Mouse (Mus musculus) NIH3T3 (cell line): ENCODE data around the gene Blzf1.

Experiments used
- DNase-seq: peaks from one replicate; pipeline ENCODE4 v3.0.0-alpha.2; 2012; ENCODE audit warnings: low read depth

Blzf1 gene

DNA sequence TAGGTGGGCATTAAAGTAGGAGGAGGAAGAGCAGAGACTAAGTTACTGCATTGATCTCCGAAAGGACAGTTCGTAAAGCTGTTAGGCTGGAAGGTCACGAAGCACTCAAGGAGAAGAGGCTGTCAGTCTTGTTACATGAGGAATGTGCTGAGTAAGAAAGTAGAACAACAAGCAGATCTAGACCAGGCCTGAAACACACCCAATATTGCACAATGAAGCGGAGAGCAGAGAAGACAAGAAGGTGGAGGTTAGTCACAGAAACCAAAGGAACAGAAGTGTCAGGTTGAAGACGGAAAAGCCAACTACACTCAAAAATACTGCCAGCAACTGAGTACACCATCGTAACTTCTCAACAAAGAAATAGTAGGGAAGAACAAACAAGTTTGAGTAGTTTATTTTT is 13.2 kb downstream of the Blzf1 start:
- no peak for DNase-seq

DNA sequence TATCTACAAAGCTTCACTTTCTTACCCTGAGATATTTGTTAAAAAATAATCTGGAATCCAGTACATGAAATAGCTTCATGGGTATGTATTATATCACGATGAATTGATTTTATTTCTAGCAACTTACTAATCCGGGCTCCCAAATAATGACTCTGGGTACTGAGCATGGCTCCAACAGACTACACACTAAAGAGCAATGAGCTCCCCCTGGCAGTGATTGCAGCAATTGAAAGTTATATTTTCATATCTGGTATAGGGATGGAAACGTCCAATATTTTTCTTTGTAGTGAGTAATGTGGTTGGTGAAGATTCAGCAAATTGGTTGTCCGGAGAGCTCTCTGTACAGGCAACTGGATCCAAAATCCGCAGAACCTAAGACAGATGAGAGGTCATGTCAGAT is 15.2 kb downstream of the Blzf1 start:
- DNase-seq: peak; percentile 68

- DNase-seq: no peak
These were observed 19.9 kb downstream of the Blzf1 start for GRCm38 (mm10) chr1:164287406-164287805.

DNA sequence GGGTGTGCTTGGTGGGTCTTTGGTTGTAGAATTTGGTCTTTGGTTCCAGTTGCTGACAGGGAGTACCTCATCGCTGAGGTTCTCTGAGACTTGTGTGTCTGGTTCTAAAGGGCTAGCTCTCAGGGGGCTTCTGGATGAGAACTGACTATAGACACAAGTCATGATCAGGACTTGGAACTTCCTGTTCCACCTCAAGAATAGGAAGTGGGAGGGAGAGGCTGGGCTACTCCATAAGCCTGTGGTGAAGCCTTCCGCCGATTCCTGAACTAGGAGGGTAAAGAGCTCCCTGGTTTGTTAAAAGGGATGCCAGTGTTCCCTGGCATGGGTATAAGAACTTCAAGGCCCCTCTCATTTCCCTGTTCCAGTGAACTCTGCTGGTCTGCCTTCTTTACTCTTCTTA is 23.3 kb downstream of the Blzf1 start:
- no peak for DNase-seq

GRCm38 (mm10) chr1:164279332-164279731 is 28.0 kb downstream of the Blzf1 start:
- DNase-seq: no peak

- DNase-seq: peak; percentile 70
These were observed 30.7 kb downstream of the Blzf1 start for GRCm38 (mm10) chr1:164276552-164276951.

- DNase-seq: peak; percentile 93
These were observed 31.8 kb downstream of the Blzf1 start, which contains the start of gene Ccdc181 for GRCm38 (mm10) chr1:164275455-164275954. Gene Ccdc181 (plus strand): TSS chr1:164275585.

GRCm38 (mm10) chr1:164273659-164274058 is 33.6 kb downstream of the Blzf1 start:
- DNase-seq: peak; percentile 81

GRCm38 (mm10) chr1:164270941-164271340 is 36.3 kb downstream of the Blzf1 start:
- no peak for DNase-seq

DNA sequence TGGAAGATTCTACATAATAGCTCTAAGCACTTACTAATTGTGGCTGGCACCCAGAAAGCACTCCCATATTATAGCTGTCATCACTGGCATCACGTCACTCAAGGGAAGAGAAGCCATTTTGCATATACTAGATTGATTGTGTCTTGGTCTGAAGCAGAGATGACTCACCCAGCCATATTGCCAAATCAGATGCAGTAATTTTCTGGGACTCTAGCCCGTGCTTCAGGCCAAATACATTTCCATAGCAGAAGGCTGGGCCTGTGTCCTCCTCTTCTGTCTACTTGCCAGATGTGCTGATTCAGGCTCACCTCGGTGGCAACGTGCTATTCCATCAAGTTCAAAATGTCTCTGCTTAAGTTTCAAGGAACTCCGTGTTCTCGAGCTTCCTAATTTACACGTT is 45.7 kb downstream of the Blzf1 start:
- peak; percentile 98 for DNase-seq

GRCm38 (mm10) chr1:164260171-164261028 is 46.9 kb downstream of the Blzf1 start:
- no peak for DNase-seq

DNA sequence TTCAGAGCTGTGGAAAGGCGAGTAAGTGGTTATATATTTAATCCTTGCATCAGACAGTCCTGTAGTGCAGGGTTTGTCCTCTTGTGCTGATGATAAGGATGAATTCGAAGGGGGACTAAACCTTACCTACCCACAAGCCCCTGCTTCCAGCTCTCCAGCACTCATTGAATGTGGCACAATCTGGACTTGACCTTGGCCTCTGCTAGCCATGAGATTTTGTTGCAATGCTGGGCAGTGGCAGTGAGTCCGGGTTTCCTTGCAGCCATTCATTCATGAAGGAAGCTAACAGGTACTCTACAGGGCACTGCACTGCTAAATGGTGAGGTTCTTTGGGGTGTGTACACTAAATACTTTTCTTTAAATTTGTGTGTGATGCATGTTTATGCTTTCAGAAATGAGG is 52.5 kb downstream of the Blzf1 start:
- DNase-seq: no peak

DNA sequence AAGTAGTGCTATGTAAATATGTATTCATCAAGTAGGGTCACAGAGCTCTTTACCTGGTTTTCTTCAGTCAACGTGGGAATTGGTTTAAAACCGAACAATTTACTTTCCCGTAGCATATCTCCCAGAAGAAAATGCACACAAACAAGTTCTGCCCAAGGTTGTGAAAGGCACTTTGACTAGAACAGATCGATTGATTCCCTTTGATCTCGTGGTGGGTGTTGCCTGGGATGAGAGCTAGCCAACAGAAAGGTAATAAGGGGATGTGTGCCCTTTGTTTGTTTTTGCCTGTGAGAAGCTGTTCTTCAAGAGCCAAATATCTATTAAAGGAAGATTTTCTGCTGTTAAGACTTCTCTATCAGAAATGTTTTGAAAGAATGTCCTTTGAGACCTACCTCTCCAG is 54.7 kb downstream of the Blzf1 start:
- DNase-seq: no peak

- no peak for DNase-seq
These were observed 55.9 kb downstream of the Blzf1 start for GRCm38 (mm10) chr1:164251438-164251837.

GRCm38 (mm10) chr1:164250391-164251150 is 56.7 kb downstream of the Blzf1 start:
- DNase-seq: peak; percentile 68

DNA sequence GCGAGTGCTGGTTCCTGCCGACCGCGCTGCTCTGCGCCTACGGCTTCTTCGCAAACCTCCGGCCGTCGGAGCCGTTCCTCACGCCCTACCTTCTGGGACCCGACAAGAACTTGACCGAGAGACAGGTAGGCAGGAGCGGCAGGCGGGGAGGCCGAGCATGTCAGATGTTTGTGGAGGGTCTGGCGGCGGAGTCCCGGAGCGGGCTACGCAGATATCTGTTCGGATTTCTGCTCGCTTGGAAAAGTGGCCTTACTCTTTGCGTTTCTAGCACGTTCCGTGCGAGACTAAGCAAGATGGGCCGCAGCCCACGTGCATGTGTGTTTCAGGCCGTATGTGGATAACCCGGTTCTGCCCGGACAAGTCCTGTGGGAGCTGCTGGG is 58.0 kb downstream of the Blzf1 start:
- DNase-seq: peak; percentile 56

DNA sequence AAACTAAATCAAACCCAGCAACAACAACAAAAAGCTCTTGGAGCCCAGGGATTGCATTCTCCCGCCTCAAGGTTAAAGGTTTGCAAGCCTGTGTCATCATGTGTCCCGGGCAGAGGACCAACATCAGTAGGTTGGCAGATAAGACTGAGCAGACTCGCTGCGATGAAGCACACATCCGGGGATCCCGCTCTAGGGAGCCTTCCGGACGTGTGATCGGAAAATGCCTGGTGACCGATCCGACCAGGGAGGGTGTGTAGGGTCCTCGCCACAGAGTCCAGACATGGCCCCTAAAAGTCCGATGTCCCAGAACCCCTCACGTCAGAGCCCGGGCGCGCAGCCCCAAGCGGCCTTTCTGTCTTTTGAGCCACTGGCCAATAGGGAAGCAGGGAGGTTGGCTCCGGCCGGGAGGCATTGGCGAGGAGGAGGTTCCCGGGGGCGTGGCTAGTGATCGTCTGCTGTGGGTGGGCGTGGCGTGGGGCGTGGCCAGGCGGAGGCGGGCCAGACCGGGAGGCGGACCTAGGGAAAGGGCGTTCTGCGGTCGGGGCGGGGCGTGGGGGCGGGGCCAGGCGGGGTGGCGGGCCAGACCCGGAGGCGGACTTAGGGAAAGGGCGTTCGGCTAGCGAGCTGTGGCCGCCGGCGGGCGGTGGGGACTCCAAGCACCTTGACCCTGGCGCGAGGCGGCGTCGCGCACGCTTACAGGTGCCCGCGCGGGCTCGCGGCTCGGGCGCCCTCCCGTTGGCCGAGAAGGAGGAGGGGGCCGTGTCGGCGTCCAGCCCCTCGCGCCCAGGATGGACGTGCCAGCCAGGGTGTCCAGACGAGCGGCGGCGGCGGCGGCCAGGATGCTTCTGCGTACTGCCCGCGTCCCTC is 58.6 kb downstream of the Blzf1 start, which contains the start of gene Slc19a2:
Gene Slc19a2 (plus strand): TSS at position 582 of the 867 bp plus-strand sequence.
- peak; percentile 99 for DNase-seq

GRCm38 (mm10) chr1:164247971-164248370 is 59.3 kb downstream of the Blzf1 start:
- DNase-seq: peak; percentile 60

- no peak for DNase-seq
These were observed 59.8 kb downstream of the Blzf1 start for GRCm38 (mm10) chr1:164247442-164247841.

DNA sequence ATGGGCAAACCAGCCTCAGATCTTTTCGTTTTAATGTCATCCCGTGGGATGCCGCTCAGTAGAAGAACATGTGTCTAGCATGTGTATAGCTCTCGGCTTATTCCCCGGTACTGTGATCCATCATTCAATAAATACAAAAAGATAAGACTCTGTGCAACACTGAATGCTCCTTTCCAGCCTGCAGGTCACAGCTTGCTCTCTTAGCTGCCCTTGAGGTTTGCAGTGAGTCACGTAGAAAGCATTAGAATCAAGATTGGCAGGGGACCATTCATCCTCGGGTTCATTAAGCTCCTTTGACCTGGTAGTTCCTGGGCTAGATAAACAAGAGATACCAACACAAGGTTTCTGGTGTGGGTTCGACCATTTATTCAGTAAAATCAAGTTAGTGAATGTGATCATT is 64.5 kb downstream of the Blzf1 start:
- DNase-seq: peak; percentile 59

GRCm38 (mm10) chr1:164241494-164241893 is 65.8 kb downstream of the Blzf1 start:
- no peak for DNase-seq
